10 mouse cellular contexts compared by ENCODE assay signal in the genomic region with DNA sequence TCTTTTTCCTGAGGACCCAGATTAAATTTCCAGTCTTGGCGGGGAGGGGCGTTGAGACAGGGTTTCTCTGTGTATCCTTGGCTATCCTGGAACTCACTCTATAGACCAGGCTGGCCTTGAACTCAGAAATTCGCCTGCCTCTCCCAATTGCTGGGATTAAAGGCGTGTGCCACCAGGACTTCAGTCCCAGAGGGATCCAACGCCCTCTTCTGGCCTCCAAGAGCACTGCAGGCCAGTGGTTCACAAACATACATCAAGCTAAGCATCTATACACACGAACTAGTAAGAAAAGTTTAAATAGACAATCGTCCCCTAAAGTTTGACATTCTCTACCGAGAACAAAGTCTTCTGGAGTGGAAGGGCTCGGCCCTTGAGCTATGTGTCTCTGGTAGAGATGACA.
DNase-seq lines count a peak whose midpoint lies in the region; ATAC-seq and TF ChIP-seq lines count a peak whose summit lies in the region.
"Had no signal": no experiment of that assay in that cellular context is flagged by ENCODE, and none has a peak within 500 bp of the region (broad histone marks: within the 10 kb centered on the region; RNA-seq: fewer than 3 reads in every experiment).

No protein-coding gene starts in this region.

- no peak overlapping the region for H3K9ac ChIP-seq in hindbrain, postnatal 0 days (replicated peaks; ENCODE audit: low read length)

- no peak overlapping the region for H3K27ac ChIP-seq in hindbrain, postnatal 0 days
- H3K27ac ChIP-seq in hindbrain, embryonic 10.5 days, result no peak overlapping the region

- 74% methylated on average over 9 of the region's 9 CpGs for WGBS in hindbrain, postnatal 0 days
- WGBS in hindbrain, embryonic 10.5 days, result 77% methylated on average over 9 of the region's 9 CpGs

- no peak for DNase-seq in hindbrain, postnatal 0 days (ENCODE audit: low spot score)
- DNase-seq in hindbrain, embryonic 10.5 days (ENCODE audit: low spot score), result no peak
- DNase-seq in CD4-positive, CD25-positive, alpha-beta regulatory T cell, adult 2 months (ENCODE audit: low read depth, low spot score), result peak; percentile 57
- DNase-seq in ZHBTc4 (ENCODE audit: low read depth, low spot score), result peak; percentile 88
- DNase-seq in kidney, postnatal 4 days, result peak; percentile 45 to 60
- DNase-seq in right cerebral cortex, postnatal 4 days, result no peak
- DNase-seq in gastrocnemius, postnatal 10 days, result no peak
- no peak for DNase-seq in neural tube, embryonic 10.5 days (ENCODE audit: extremely low spot score, low spot score)
- DNase-seq: right cerebral cortex, postnatal 14 days had no signal

- no peak overlapping the region for H3K4me2 ChIP-seq in hindbrain, postnatal 0 days (ENCODE audit: low read depth, low read length)

- peak; percentile 48 for TF ChIP-seq CTCF in hindbrain, postnatal 0 days (IDR thresholded peaks at IDR 0.05; ENCODE audit: low read depth)

- no peak overlapping the region for H3K4me3 ChIP-seq in hindbrain, postnatal 0 days (ENCODE audit: low read length)
- H3K4me3 ChIP-seq in hindbrain, embryonic 10.5 days, result no peak overlapping the region
- H3K4me3 ChIP-seq: megakaryocyte, embryonic 14.5 days had no signal

- H3K4me1 ChIP-seq in hindbrain, postnatal 0 days (ENCODE audit: insufficient read depth, low read length), result no peaks in the 10 kb centered on the region
- H3K4me1 ChIP-seq in hindbrain, embryonic 10.5 days (replicated peaks), result 0 out of 2 replicates have a peak, but pooled peaks cover 5% of the 10 kb centered on the region

- ATAC-seq in hindbrain, postnatal 0 days, result no peak

- H3K36me3 ChIP-seq in hindbrain, postnatal 0 days (ENCODE audit: insufficient read depth, low read length), result no peaks in the 10 kb centered on the region
- peaks cover 26% of the 10 kb centered on the region for H3K36me3 ChIP-seq in hindbrain, embryonic 10.5 days

- H3K27me3 ChIP-seq in hindbrain, postnatal 0 days (ENCODE audit: insufficient read depth, low read length), result no peaks in the 10 kb centered on the region
- H3K27me3 ChIP-seq in hindbrain, embryonic 10.5 days (ENCODE audit: insufficient read depth, poor library complexity, severe bottlenecking), result no peaks in the 10 kb centered on the region
- H3K27me3 ChIP-seq: megakaryocyte, embryonic 14.5 days had no signal

- no peaks in the 10 kb centered on the region for H3K9me3 ChIP-seq in hindbrain, postnatal 0 days (ENCODE audit: low read length)
- H3K9me3 ChIP-seq in hindbrain, embryonic 10.5 days, result no peaks in the 10 kb centered on the region
- H3K9me3 ChIP-seq: megakaryocyte, embryonic 14.5 days had no signal

Comparison
In these comparisons a context has a peak if more than half of its experiments do, and no peak if none do; other contexts are left out.
1. DNase-seq: peak in CD4-positive, CD25-positive, alpha-beta regulatory T cell, adult 2 months (single experiment), ZHBTc4 (single experiment) and kidney, postnatal 4 days (2 of 2); none in hindbrain, postnatal 0 days (single experiment), hindbrain, embryonic 10.5 days (single experiment), right cerebral cortex, postnatal 4 days (single experiment), gastrocnemius, postnatal 10 days (single experiment) and neural tube, embryonic 10.5 days (single experiment).